Mouse (Mus musculus): Measurements from ENCODE around the gene 4430402I18Rik. TPM values are rescaled to one million over a fixed set of nuclear protein-coding genes. Genes with fewer than 3 reads are reported as not detected.

Gene 4430402I18Rik
- polyA plus RNA-seq (2014; fragmentation: Nextera tagmentation; extraction: Ambion mirVana) = 0.19 and 1.2 TPM in 2 replicates

DNA sequence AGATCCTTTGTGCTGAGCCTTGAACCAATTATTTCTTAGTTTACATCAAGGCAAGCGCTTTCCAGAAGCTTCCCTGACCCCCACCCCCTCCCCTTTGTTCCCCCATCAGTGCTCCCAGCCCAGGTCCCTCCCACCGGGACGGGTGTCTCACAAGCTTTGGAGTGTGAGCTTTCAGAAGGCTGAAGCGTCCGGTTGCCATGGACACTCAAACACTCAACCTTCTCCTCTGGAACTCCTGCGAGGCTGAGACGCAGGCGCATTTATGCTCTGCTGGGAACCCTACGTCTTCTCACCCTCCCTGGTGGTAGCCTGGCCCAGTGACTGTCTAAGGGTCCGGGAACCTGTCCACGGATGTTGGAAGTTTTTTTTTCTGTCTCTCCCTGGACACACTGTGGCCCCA, at the start of gene 4430402I18Rik:
4430402I18Rik (minus strand) TSS at position 149 of the 400 bp plus-strand sequence.
- H3K9me3 ChIP-seq (ENCODE audit: control insufficient read depth, low read length) = no peaks in the 10 kb centered on the region
- peaks cover 9% of the 10 kb centered on the region for H3K4me1 ChIP-seq (replicated peaks; ENCODE audit: control insufficient read depth, insufficient read depth, low read length)
- ATAC-seq (replicated peaks; ENCODE audit: low FRiP score) = peak; percentile 55; the same call in 1 of the 2 replicates
- WGBS = 5% methylated on average over 11 of the region's 11 CpGs
- H3K4me2 ChIP-seq (ENCODE audit: low read depth, low read length, severe bottlenecking) = peak within 1 kb of the TSS; percentile 33; the same call in 1 of the 2 replicates
- H3K27me3 ChIP-seq (ENCODE audit: control insufficient read depth, insufficient read depth, low read length) = peaks cover 4% of the 10 kb centered on the region; the same call in 1 of the 2 replicates
- no peaks in the 10 kb centered on the region for H3K36me3 ChIP-seq (ENCODE audit: control insufficient read depth, insufficient read depth, low read length)
- H3K27ac ChIP-seq (ENCODE audit: low read depth, low read length) = no peak within 1 kb of the TSS
- peak; percentile 70 for DNase-seq (ENCODE audit: low spot score)
- no peak within 1 kb of the TSS for H3K9ac ChIP-seq (ENCODE audit: low read length)
- H3K4me3 ChIP-seq (ENCODE audit: low read depth, low read length) = no peak within 1 kb of the TSS

GRCm38 (mm10) chr19:29016786-29017185, 49.2 kb upstream of the 4430402I18Rik start:
- Histone ChIP-seq H3K4me3 (ENCODE audit: low read depth, low read length) (no peak overlapping the region), H3K27me3 (ENCODE audit: control insufficient read depth, insufficient read depth, low read length) (no peaks in the 10 kb centered on the region), H3K4me1 (replicated peaks; ENCODE audit: control insufficient read depth, insufficient read depth, low read length) (no peaks in the 10 kb centered on the region), H3K9ac (ENCODE audit: low read length) (no peak overlapping the region), H3K27ac (ENCODE audit: low read depth, low read length) (no peak overlapping the region), H3K4me2 (ENCODE audit: low read depth, low read length, severe bottlenecking) (no peak overlapping the region), H3K9me3 (ENCODE audit: control insufficient read depth, low read length) (no peaks in the 10 kb centered on the region), H3K36me3 (ENCODE audit: control insufficient read depth, insufficient read depth, low read length) (peaks cover 4% of the 10 kb centered on the region; the same call in 1 of the 2 replicates)
- no peak for DNase-seq (ENCODE audit: low spot score)
- 89% methylated on average over 5 of the region's 5 CpGs for WGBS
- ATAC-seq (replicated peaks; ENCODE audit: low FRiP score) = no peak

- no peak overlapping the region for H3K4me2 ChIP-seq (ENCODE audit: low read depth, low read length, severe bottlenecking)
- H3K9me3 ChIP-seq (ENCODE audit: control insufficient read depth, low read length) = no peaks in the 10 kb centered on the region
- no peak overlapping the region for H3K27ac ChIP-seq (ENCODE audit: low read depth, low read length)
- no peak for ATAC-seq (replicated peaks; ENCODE audit: low FRiP score)
- no peak for DNase-seq (ENCODE audit: low spot score)
- 94% methylated on average over 5 of the region's 5 CpGs for WGBS
- H3K4me3 ChIP-seq (ENCODE audit: low read depth, low read length) = no peak overlapping the region
- H3K4me1 ChIP-seq (replicated peaks; ENCODE audit: control insufficient read depth, insufficient read depth, low read length) = no peaks in the 10 kb centered on the region
- H3K27me3 ChIP-seq (ENCODE audit: control insufficient read depth, insufficient read depth, low read length) = no peaks in the 10 kb centered on the region
- no peak overlapping the region for H3K9ac ChIP-seq (ENCODE audit: low read length)
- peaks cover 4% of the 10 kb centered on the region; the same call in 1 of the 2 replicates for H3K36me3 ChIP-seq (ENCODE audit: control insufficient read depth, insufficient read depth, low read length)
Measured at GRCm38 (mm10) chr19:29016204-29016765, 48.7 kb upstream of the 4430402I18Rik start.

DNA sequence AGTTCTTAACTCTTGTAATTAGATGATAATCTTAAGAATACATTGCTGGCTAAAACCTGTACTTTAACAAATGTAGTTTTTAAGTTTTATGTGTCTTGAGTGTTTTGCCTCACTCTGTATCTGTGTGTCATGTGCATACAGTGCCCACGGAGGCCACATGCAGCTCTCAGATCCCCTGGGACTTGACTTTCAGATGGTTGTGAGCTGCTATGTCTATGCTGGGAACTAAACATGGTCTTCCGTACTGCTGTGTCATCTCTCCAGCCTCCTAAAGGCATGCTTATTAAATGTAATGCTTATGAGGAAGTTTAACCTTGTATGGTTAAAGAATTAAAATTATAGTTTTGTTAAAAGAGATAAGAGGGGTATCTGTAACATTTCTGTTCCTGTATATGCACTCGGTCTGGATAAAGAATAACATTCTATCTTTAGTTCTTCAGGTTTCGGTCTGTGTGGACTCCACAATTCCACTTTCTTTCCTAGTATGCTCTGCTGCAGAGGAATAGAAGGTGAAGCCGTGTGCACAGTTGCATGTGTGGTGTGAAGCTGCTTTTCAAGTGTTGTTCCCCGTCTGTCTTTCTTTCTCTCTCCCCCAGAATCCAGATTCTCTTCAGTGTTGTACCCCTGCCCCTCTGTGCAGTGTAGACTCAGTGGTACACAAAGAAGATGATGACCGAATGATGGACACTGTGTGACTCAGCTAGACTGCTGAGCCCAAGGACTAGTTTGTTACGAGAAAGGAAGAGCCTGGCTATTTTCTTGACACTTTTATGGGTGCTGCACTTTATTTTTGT, 48.0 kb upstream of the 4430402I18Rik start:
- H3K27ac ChIP-seq (ENCODE audit: low read depth, low read length) = no peak overlapping the region
- no peak overlapping the region for H3K4me3 ChIP-seq (ENCODE audit: low read depth, low read length)
- DNase-seq (ENCODE audit: low spot score) = no peak
- no peak overlapping the region for H3K4me2 ChIP-seq (ENCODE audit: low read depth, low read length, severe bottlenecking)
- no peak overlapping the region for H3K9ac ChIP-seq (ENCODE audit: low read length)
- H3K27me3 ChIP-seq (ENCODE audit: control insufficient read depth, insufficient read depth, low read length) = no peaks in the 10 kb centered on the region
- no peaks in the 10 kb centered on the region for H3K4me1 ChIP-seq (replicated peaks; ENCODE audit: control insufficient read depth, insufficient read depth, low read length)
- 87% methylated on average over 8 of the region's 8 CpGs for WGBS
- no peak for ATAC-seq (replicated peaks; ENCODE audit: low FRiP score)
- no peaks in the 10 kb centered on the region for H3K9me3 ChIP-seq (ENCODE audit: control insufficient read depth, low read length)
- peaks cover 4% of the 10 kb centered on the region; the same call in 1 of the 2 replicates for H3K36me3 ChIP-seq (ENCODE audit: control insufficient read depth, insufficient read depth, low read length)

- no peak for DNase-seq (ENCODE audit: low spot score)
- H3K4me1 ChIP-seq (replicated peaks; ENCODE audit: control insufficient read depth, insufficient read depth, low read length) = no peaks in the 10 kb centered on the region
Measured at GRCm38 (mm10) chr19:29014466-29015055, 47.0 kb upstream of the 4430402I18Rik start.

GRCm38 (mm10) chr19:29011355-29011990, 43.9 kb upstream of the 4430402I18Rik start:
- Histone ChIP-seq H3K9me3 (ENCODE audit: control insufficient read depth, low read length) (no peaks in the 10 kb centered on the region), H3K36me3 (ENCODE audit: control insufficient read depth, insufficient read depth, low read length) (no peaks in the 10 kb centered on the region; the same call in 1 of the 2 replicates), H3K4me1 (replicated peaks; ENCODE audit: control insufficient read depth, insufficient read depth, low read length) (no peaks in the 10 kb centered on the region), H3K9ac (ENCODE audit: low read length) (no peak overlapping the region), H3K27me3 (ENCODE audit: control insufficient read depth, insufficient read depth, low read length) (no peaks in the 10 kb centered on the region), H3K4me2 (ENCODE audit: low read depth, low read length, severe bottlenecking) (no peak overlapping the region), H3K4me3 (ENCODE audit: low read depth, low read length) (no peak overlapping the region), H3K27ac (ENCODE audit: low read depth, low read length) (no peak overlapping the region)
- DNase-seq (ENCODE audit: low spot score) (no peak), ATAC-seq (replicated peaks; ENCODE audit: low FRiP score) (no peak)
- WGBS = 85% methylated on average over 12 of the region's 12 CpGs

More at GRCm38 (mm10) chr19:29014466-29015055, 47.0 kb upstream of the 4430402I18Rik start:
- Histone ChIP-seq H3K4me3 (ENCODE audit: low read depth, low read length) (no peak overlapping the region), H3K9ac (ENCODE audit: low read length) (no peak overlapping the region), H3K27me3 (ENCODE audit: control insufficient read depth, insufficient read depth, low read length) (no peaks in the 10 kb centered on the region), H3K9me3 (ENCODE audit: control insufficient read depth, low read length) (no peaks in the 10 kb centered on the region), H3K4me2 (ENCODE audit: low read depth, low read length, severe bottlenecking) (no peak overlapping the region), H3K36me3 (ENCODE audit: control insufficient read depth, insufficient read depth, low read length) (peaks cover 4% of the 10 kb centered on the region; the same call in 1 of the 2 replicates), H3K27ac (ENCODE audit: low read depth, low read length) (no peak overlapping the region)
- WGBS = 90% methylated on average over 5 of the region's 5 CpGs
- ATAC-seq (replicated peaks; ENCODE audit: low FRiP score) = no peak

GRCm38 (mm10) chr19:29009046-29009445, 41.4 kb upstream of the 4430402I18Rik start:
- no peaks in the 10 kb centered on the region for H3K4me1 ChIP-seq (replicated peaks; ENCODE audit: control insufficient read depth, insufficient read depth, low read length)
- no peaks in the 10 kb centered on the region for H3K27me3 ChIP-seq (ENCODE audit: control insufficient read depth, insufficient read depth, low read length)
- no peaks in the 10 kb centered on the region; the same call in 1 of the 2 replicates for H3K36me3 ChIP-seq (ENCODE audit: control insufficient read depth, insufficient read depth, low read length)
- 95% methylated on average over 11 of the region's 11 CpGs for WGBS
- H3K9me3 ChIP-seq (ENCODE audit: control insufficient read depth, low read length) = no peaks in the 10 kb centered on the region
- H3K4me3 ChIP-seq (ENCODE audit: low read depth, low read length) = no peak overlapping the region
- DNase-seq (ENCODE audit: low spot score) (no peak), ATAC-seq (replicated peaks; ENCODE audit: low FRiP score) (no peak)
- H3K4me2 ChIP-seq (ENCODE audit: low read depth, low read length, severe bottlenecking) = no peak overlapping the region
- H3K27ac ChIP-seq (ENCODE audit: low read depth, low read length) = no peak overlapping the region
- no peak overlapping the region for H3K9ac ChIP-seq (ENCODE audit: low read length)

GRCm38 (mm10) chr19:29008069-29008706, 40.6 kb upstream of the 4430402I18Rik start:
- DNase-seq (ENCODE audit: low spot score) = no peak
- Histone ChIP-seq H3K4me3 (ENCODE audit: low read depth, low read length) (no peak overlapping the region), H3K4me1 (replicated peaks; ENCODE audit: control insufficient read depth, insufficient read depth, low read length) (no peaks in the 10 kb centered on the region), H3K36me3 (ENCODE audit: control insufficient read depth, insufficient read depth, low read length) (no peaks in the 10 kb centered on the region; the same call in 1 of the 2 replicates), H3K27me3 (ENCODE audit: control insufficient read depth, insufficient read depth, low read length) (no peaks in the 10 kb centered on the region), H3K9ac (ENCODE audit: low read length) (no peak overlapping the region), H3K4me2 (ENCODE audit: low read depth, low read length, severe bottlenecking) (no peak overlapping the region), H3K27ac (ENCODE audit: low read depth, low read length) (no peak overlapping the region), H3K9me3 (ENCODE audit: control insufficient read depth, low read length) (no peaks in the 10 kb centered on the region)
- ATAC-seq (replicated peaks; ENCODE audit: low FRiP score) = no peak
- 86% methylated on average over 3 of the region's 3 CpGs for WGBS

Data from forebrain, embryonic 11.5 days (tissue).